In the genomic region with DNA sequence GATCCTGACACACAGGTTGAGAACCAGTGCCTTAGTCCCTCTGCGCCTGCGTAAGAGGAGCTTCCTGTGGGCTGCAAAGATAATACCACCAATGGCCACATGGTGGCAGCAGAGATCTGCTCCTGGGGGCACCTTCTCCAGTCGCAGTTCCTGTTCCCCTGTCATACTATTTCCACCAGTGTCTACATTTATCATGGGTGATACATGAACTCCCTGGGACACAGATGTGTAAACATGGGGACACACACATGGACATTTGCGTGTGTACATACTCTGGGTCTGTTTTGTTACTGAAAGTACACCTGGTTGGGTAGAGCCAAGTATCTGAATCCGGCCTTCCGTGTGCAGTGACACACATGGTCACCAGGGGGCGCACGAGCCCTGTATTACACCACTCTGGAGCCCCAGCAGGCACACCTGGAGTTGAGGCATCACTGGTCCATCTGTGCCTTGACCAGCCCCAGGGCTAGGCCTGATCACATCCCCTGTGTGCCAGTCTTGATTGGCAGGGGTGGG, we compare ENCODE assay signal across 8 mouse cellular contexts. TPM values are rescaled to one million over a fixed set of nuclear protein-coding genes. Genes with fewer than 3 reads are reported as not detected.
DNase-seq lines count a peak whose midpoint lies in the region; TF ChIP-seq lines count a peak whose summit lies in the region.

No protein-coding gene starts in this region.

- no peaks in the 10 kb centered on the region for H3K36me3 ChIP-seq in macrophage (ENCODE audit: inconsistent target)

- H3K79me2 ChIP-seq in macrophage (ENCODE audit: inconsistent target) = no peaks in the 10 kb centered on the region

- TF ChIP-seq POLR2A in cortical plate, adult 2 months (IDR thresholded peaks at IDR 0.05; ENCODE audit: extremely low read depth, insufficient read depth, low read length) = no peak

- TF ChIP-seq CTCF in cortical plate, adult 2 months (IDR thresholded peaks at IDR 0.05; ENCODE audit: extremely low read depth, insufficient read depth, low read length) = peak; percentile 71
- peak; percentile 86 for TF ChIP-seq CTCF in left cerebral cortex, adult 2 months (IDR thresholded peaks at IDR 0.05)

- intact Hi-C loops in left cerebral cortex, adult 2 months (cut with DNase I) = loop anchor here (2.0 to 10.0 kb wide), 5 partner anchors 183 to 759 kb away; no protein-coding TSS in a partner anchor

- 0% methylated on average over 8 of the region's 8 CpGs for WGBS in macrophage (ENCODE audit: missing documents)

- DNase-seq in T-cell, adult 2 months (ENCODE audit: low spot score) = peak; percentile 90
- DNase-seq in gastrocnemius, postnatal 10 days = peak; percentile 94
- DNase-seq in hindlimb bud, embryonic 11.5 days (ENCODE audit: extremely low spot score, low read depth, low spot score) = peak; percentile 95
- peak; percentile 84 to 92 for DNase-seq in left cerebral cortex, adult 2 months (ENCODE audit: extremely low spot score in 1 of 2, low spot score in 2 of 2)
- peak; percentile 75 for DNase-seq in retina, postnatal 7 days (ENCODE audit: low read depth, low spot score)
- peak; percentile 77 for DNase-seq in urinary bladder, adult 2 months (ENCODE audit: low spot score)

- no peak overlapping the region for H3K4me3 ChIP-seq in cortical plate, adult 2 months (ENCODE audit: insufficient read depth, low read length)
- no peak overlapping the region for H3K4me3 ChIP-seq in left cerebral cortex, adult 2 months
- peak overlapping the region; percentile 3; the same call in 1 of the 2 replicates for H3K4me3 ChIP-seq in macrophage (ENCODE audit: inconsistent target)

- no peak overlapping the region for H3K27ac ChIP-seq in cortical plate, adult 2 months (ENCODE audit: insufficient read depth, low read length)
- H3K27ac ChIP-seq in left cerebral cortex, adult 2 months = no peak overlapping the region
- no peak overlapping the region for H3K27ac ChIP-seq in macrophage

- no peaks in the 10 kb centered on the region for H3K4me1 ChIP-seq in cortical plate, adult 2 months (ENCODE audit: control insufficient read depth, insufficient read depth, low read length)

RNA-seq across cellular contexts. Expression of a gene that starts 36.4 kb away (rescaled TPM):
- 40.1 and 40.7 TPM in 2 replicates for polyA plus RNA-seq in cortical plate, adult 2 months (2012; rRNA removed)
- 1 to 10 TPM in 1 of 2 experiments, under 1 TPM in 1; 0.85 to 1.5 TPM for total RNA-seq in gastrocnemius, postnatal 10 days (2021)
- total RNA-seq in left cerebral cortex, adult 2 months (2021) = 10 to 100 TPM; 27.8 to 28.6 TPM
- 1 to 10 TPM in 1 of 26 experiments, not detected in 25; 1.1 TPM for total RNA-seq in macrophage (2018; cell fraction: chromatin; rRNA removed)
- not detected for total RNA-seq in macrophage (2018; cell fraction: cytosol; rRNA removed)
- total RNA-seq in macrophage (2018; cell fraction: nucleus; rRNA removed) = not detected
- not detected in 3 replicates for polyA plus RNA-seq in macrophage (2018)
- 0.69 and 0.98 TPM in 2 replicates for polyA plus RNA-seq in urinary bladder, adult 2 months (2012; rRNA removed)

Comparison
In these comparisons a context has a peak if more than half of its experiments do, and no peak if none do; other contexts are left out.
1. RNA of a gene that starts 36.4 kb away (polyA plus RNA-seq): 40.1 to 40.7 TPM in cortical plate, adult 2 months; 0.69 to 0.98 TPM in urinary bladder, adult 2 months and not detected in macrophage; every median in the first group is over 10 times any median in the second.
2. Peak in every context shown above with its lines, with median percentiles within 50 percentile points of each other: DNase-seq.